Mouse (Mus musculus) hindbrain, embryonic 16.5 days (tissue): ENCODE results near the gene Spata9. TPM values are rescaled to one million over a fixed set of nuclear protein-coding genes. Genes with fewer than 3 reads are reported as not detected.

Experiments used
- ATAC-seq: fragments of 200-750 bp; cut with Nextera tagmentation; 2 replicates; pipeline ENCODE4 v1.8.0; 2017; ENCODE audit warnings: moderate TSS enrichment, moderate library complexity
- H3K27ac ChIP-seq: fragments of 300-500 bp; sonication (generic); 2 replicates; pipeline ENCODE4 v1.5.1; 2014; ENCODE audit warnings: low read depth, mild to moderate bottlenecking, control low read depth, low read length, moderate library complexity
- H3K27me3 ChIP-seq: fragments of 300-500 bp; sonication (generic); replicated peaks from 2 replicates; pipeline ENCODE4 v1.6.1; 2014; ENCODE audit warnings: low read length; ENCODE audit not compliant: control insufficient read depth, insufficient read depth
- H3K36me3 ChIP-seq: fragments of 300-500 bp; sonication (generic); 2 replicates; pipeline ENCODE4 v1.6.1; 2014; ENCODE audit warnings: mild to moderate bottlenecking, low read length, moderate library complexity, mixed read lengths; ENCODE audit not compliant: control insufficient read depth, insufficient read depth
- H3K4me1 ChIP-seq: fragments of 300-500 bp; sonication (generic); 2 replicates; pipeline ENCODE4 v1.6.1; 2014; ENCODE audit warnings: low read depth, low read length; ENCODE audit not compliant: control insufficient read depth, insufficient read depth
- H3K4me2 ChIP-seq: fragments of 300-500 bp; sonication (generic); 2 replicates; pipeline ENCODE4 v1.6.1; 2014; ENCODE audit warnings: mild to moderate bottlenecking, low read length, control low read depth, moderate library complexity
- H3K4me3 ChIP-seq: fragments of 300-500 bp; sonication (generic); 2 replicates; pipeline ENCODE4 v1.5.1; 2014; ENCODE audit warnings: mild to moderate bottlenecking, low read length, control low read depth, moderate library complexity
- H3K9ac ChIP-seq: fragments of 300-500 bp; sonication (generic); 2 replicates; pipeline ENCODE4 v1.6.1; 2014; ENCODE audit warnings: low read depth, mild to moderate bottlenecking, control low read depth, low read length, moderate library complexity
- H3K9me3 ChIP-seq: fragments of 300-500 bp; sonication (generic); 2 replicates; pipeline ENCODE4 v1.6.1; 2014; ENCODE audit warnings: mild to moderate bottlenecking, low read length, moderate library complexity; ENCODE audit not compliant: control insufficient read depth
- WGBS: fragments of 180-500 bp; shearing (Covaris S2); extraction: QIAGEN DNeasy Blood & Tissue Kit; methylation state at CpG from one replicate; pipeline ENCODE4 v1.1.7; 2014; 5-methylcytosine and 5-hydroxymethylcytosine counted together
- polyA plus RNA-seq: library from polyadenylated mRNA; unstranded; fragments of >200 nt; fragmentation: Nextera tagmentation; extraction: Ambion mirVana; gene quantifications from 2 replicates; pipeline ENCODE4 v1.2.1, GENCODE M21; 2015

Spata9 gene
- polyA plus RNA-seq, 1 experiment from 2014 or later: 2.3 TPM

DNA sequence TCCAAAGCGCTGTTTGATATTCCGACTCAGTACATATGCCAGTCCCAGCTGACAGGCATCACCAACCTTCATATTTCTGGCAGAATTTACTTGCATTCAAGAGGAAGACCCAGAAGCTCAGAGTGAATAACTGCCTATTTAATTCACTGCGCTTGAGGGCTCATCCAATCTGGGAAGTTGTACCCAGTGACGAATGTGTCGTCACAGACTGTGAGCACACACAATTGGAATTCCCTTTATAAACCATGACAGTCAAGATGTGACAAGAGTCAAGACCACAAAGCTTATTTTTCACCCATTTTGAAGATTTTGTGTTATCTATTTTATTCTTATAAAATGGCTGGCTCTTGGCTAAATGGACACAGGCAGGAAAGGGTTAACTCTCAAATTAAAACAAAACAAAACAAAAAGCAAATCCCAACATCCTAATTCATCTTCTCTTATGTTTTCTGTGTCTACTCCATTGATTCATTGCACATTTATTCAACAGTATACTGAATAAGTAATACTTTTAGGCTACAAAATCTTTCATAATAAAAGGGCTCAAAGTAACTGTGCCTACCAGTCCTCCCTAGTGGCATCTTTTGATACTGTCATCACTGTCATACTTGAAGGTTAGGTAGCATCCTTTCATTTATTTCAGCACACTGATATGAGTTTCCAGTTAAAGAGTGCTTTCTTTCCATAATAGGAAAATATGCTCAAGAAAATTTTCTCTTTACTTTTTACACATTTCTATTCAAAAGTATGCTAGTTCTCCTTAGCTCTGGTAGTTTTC lies 25.2 kb upstream of the Spata9 start:
- Histone ChIP-seq H3K27ac (no peak overlapping the region), H3K9ac (no peak overlapping the region), H3K4me3 (peak overlapping the region; percentile 11; the same call in 1 of the 2 replicates), H3K36me3 (no peaks in the 10 kb centered on the region), H3K27me3 (no peaks in the 10 kb centered on the region), H3K9me3 (no peaks in the 10 kb centered on the region), H3K4me2 (peak overlapping the region; percentile 45), H3K4me1 (peaks cover 13% of the 10 kb centered on the region)
- no peak for ATAC-seq
- WGBS: 52% methylated on average over 5 of the region's 5 CpGs

DNA sequence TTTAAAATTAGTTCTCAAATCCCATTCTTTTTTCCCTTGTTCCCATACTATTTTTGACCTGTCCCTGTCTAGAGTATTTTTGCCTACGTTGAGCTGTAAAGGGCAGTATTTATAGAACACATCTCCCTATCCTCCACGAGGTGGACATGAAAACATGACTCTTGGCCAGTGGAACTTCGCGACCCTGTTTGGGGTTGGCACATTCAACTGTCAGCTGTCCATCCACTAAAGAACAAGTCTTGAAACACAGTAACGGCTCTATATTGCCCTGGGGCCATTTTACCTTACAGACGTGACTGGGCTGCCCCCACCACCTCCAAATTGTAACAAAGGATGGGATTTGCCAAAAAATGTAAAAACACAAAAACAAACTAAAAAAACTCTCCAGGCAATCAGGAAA lies 24.2 kb upstream of the Spata9 start:
- WGBS: under 1% methylated on average over 6 of the region's 6 CpGs

DNA sequence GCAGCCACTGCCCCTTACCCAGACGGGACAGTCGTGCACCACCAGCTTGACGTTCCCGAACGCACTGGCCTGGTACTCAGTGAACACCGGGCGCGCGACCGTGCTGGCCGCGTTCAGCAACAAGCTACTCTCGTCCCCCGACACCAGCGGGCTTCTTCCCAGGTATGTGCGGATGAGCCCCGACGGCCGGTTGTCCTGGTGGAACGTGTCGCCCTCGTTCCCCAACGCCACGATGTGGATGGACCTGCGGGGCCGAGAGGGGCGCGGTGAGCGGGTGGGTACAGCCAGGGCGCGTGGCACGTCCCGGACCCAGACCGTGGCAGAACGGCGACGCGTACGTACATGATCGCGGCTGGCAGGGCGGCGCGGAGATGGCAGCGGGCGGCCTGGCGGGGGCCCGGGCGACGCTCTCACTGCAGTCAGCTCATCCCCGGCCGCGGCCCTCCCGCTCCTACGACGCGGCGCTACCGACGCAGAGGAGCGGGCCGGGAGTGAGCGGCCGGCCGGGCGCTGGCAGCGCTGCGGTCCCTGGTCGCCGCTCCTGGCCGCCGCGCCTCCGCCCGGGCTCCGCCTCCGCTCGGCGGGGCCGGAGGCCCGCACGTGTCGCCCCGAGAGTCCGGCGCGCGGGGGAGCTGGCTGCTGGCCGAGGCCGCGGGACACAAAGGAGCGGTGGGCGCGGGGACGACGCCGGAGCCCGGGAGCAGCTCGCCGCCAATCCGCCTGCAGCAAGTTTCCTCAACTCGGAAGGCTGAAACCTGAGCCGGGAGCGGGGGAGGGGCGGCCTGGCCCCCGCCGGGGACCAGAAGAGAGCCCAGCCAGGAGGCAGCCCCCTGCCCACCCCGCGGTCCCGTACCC lies 23.5 kb upstream of the Spata9 start, which contains the start of gene Rhobtb3:
Gene Rhobtb3, minus strand, starts transcription at position 737 of the 855 bp plus-strand sequence.
- peak; percentile 93 for ATAC-seq
- Histone ChIP-seq H3K27ac (peak within 1 kb of the TSS; percentile 98), H3K9ac (peak within 1 kb of the TSS; percentile 95), H3K27me3 (no peaks in the 10 kb centered on the region), H3K4me2 (peak within 1 kb of the TSS; percentile 80), H3K36me3 (no peaks in the 10 kb centered on the region), H3K4me3 (peak within 1 kb of the TSS; percentile 89), H3K4me1 (peaks cover 13% of the 10 kb centered on the region), H3K9me3 (no peaks in the 10 kb centered on the region)
- WGBS: under 1% methylated on average over 92 of the region's 110 CpGs

More for the DNA sequence above, 24.2 kb upstream of the Spata9 start:
- H3K4me3 ChIP-seq: peak overlapping the region; percentile 89
- H3K36me3 ChIP-seq: no peaks in the 10 kb centered on the region
- H3K27ac ChIP-seq: peak overlapping the region; percentile 98
- peaks cover 13% of the 10 kb centered on the region for H3K4me1 ChIP-seq
- no peaks in the 10 kb centered on the region for H3K27me3 ChIP-seq
- no peaks in the 10 kb centered on the region for H3K9me3 ChIP-seq
- H3K4me2 ChIP-seq: peak overlapping the region; percentile 80
- peak; percentile 35 for ATAC-seq
- H3K9ac ChIP-seq: peak overlapping the region; percentile 95

DNA sequence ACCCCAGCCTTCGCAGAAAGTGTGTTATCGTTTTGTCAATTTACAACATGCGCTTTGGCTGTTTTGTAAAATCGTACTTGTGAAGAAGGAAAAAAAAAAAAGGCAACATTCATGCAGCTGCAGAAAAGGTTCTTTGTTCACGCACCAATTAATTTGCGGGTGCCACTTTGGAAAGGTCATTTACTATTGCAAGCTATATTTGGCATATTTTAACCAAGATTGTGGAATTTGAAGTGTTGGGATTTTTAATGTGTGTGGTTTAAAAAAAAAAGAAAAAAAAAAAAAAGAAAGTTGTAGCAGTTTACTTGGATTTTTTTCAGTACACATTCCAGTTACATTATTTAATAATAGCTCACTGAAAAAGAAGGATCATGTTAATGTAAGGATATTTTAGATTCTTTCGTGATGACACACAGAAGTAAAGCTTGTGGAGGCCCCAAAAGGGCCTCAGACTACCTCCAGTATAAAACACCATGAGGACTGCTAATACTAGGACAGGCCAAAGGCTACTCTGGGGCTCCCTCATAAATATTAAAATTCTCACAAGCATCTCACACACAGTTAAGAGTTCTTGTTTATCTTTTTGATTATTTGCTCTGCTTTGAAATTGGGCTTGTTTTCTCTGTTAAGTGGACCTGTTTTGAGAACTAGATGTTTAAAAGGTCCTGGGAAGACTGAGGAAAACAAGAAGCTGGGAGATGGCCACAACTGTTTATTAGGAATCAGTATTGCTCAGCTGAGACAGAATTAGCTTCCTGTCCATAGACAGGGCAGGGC lies 22.7 kb upstream of the Spata9 start:
- Histone ChIP-seq H3K4me2 (peak overlapping the region; percentile 80), H3K9ac (peak overlapping the region; percentile 95), H3K9me3 (no peaks in the 10 kb centered on the region), H3K27ac (peak overlapping the region; percentile 98), H3K27me3 (no peaks in the 10 kb centered on the region), H3K4me1 (peaks cover 13% of the 10 kb centered on the region), H3K4me3 (peak overlapping the region; percentile 89), H3K36me3 (no peaks in the 10 kb centered on the region)
- ATAC-seq: no peak
- 1% methylated on average over 7 of the region's 7 CpGs for WGBS

DNA sequence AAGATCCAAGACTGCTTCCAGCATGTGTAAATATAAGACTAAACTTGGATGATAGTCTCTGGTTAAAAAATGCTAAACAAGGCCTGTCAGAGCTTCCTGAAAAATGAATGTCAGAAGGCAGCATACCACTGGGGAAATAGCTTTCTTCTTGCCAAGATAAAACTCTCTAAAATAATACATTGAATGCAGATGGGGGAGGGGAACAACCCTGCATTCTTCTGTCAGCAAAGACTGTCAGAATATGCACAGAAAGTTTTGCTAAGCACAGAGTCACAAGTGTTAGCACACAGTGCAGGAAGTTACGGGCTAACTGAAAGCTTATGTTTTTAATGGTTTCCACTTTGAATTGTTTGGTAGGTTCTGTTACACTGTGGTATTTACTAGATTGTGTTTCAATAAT lies 16.7 kb upstream of the Spata9 start:
- Histone ChIP-seq H3K9ac (no peak overlapping the region), H3K4me2 (no peak overlapping the region), H3K4me3 (no peak overlapping the region), H3K27me3 (no peaks in the 10 kb centered on the region), H3K36me3 (no peaks in the 10 kb centered on the region), H3K9me3 (no peaks in the 10 kb centered on the region), H3K27ac (no peak overlapping the region), H3K4me1 (no peaks in the 10 kb centered on the region)
- 41% methylated on average over 1 of the region's 1 CpGs for WGBS
- ATAC-seq: no peak

DNA sequence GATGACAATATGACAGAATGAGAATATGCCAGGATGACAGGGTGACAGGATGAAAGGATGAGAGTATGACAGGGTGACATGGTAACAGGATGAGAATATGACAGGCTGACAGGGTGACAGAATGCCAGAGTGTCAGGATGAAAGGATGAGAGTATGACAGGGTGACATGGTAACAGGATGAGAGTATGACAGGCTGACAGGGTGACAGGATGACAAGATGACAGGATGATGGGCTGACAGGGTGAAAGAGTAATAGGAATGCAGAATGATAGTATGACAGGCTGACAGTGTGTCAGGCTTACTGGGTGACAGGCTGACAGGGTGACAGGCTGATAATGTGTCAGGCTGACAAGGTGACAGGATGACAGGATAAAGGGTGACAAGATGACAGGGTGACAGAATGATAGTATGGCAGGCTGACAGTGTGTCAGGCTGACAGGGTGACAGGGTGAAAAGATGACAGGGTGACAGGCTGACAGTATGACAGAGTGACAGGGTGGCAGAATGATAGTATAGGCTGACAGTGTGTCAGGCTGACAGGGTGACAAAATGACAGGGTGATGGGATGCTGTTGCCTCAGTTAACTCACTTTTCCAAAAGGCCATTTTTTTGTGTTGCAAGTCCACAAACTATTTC lies 11.5 kb upstream of the Spata9 start:
- Histone ChIP-seq H3K36me3 (no peaks in the 10 kb centered on the region), H3K4me1 (no peaks in the 10 kb centered on the region), H3K4me3 (no peak overlapping the region), H3K27me3 (no peaks in the 10 kb centered on the region), H3K4me2 (no peak overlapping the region), H3K9ac (no peak overlapping the region), H3K27ac (no peak overlapping the region), H3K9me3 (no peaks in the 10 kb centered on the region)
- ATAC-seq: no peak

DNA sequence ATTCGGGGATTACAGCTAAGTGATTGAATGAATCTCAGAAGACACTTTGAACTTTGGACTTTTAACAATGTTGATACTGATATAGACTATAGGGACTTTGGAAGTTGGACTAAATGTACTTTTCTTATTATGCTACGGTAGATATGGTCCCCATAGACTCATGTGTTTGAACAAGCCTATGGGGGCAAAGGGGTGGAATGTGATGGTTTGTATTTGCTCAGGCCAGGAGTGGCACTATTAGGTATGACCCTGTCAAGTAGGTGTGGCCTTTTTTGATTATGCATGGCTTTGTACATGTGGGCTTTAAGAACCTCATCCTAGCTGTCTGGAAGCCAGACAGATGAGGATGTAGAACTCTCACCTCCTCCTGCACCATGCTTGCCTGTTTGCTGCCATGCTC lies 7.5 kb downstream of the Spata9 start:
- WGBS: 88% methylated on average over 2 of the region's 2 CpGs
- Histone ChIP-seq H3K9ac (no peak overlapping the region), H3K9me3 (no peaks in the 10 kb centered on the region), H3K4me3 (no peak overlapping the region), H3K27ac (no peak overlapping the region), H3K36me3 (no peaks in the 10 kb centered on the region), H3K27me3 (no peaks in the 10 kb centered on the region), H3K4me1 (no peaks in the 10 kb centered on the region), H3K4me2 (no peak overlapping the region)
- no peak for ATAC-seq

DNA sequence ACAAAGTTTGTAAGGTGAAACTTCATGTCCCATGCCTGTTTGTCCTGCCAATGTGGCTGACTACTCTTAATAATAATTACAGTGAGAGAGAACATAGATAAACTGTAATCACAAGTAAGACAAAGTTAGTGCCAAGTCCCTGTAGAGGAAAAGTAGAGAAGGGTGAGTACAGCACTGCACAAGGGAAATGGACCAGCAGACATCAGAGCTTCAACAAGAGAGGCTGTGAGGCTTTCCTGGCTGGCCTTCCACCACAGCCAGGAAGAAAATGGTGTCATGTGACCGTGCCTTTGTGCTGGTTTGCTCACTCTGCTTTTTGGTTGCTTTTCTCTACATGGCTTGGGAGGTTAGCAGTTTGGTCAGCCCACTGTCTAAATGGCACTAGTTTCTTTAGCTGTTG lies 8.7 kb downstream of the Spata9 start:
- H3K4me3 ChIP-seq: no peak overlapping the region
- H3K4me1 ChIP-seq: no peaks in the 10 kb centered on the region
- no peaks in the 10 kb centered on the region for H3K9me3 ChIP-seq
- WGBS: 74% methylated on average over 1 of the region's 1 CpGs
- no peaks in the 10 kb centered on the region for H3K27me3 ChIP-seq
- H3K9ac ChIP-seq: no peak overlapping the region
- no peaks in the 10 kb centered on the region for H3K36me3 ChIP-seq
- peak; percentile 71; the same call in 1 of the 2 replicates for ATAC-seq
- no peak overlapping the region for H3K4me2 ChIP-seq
- no peak overlapping the region for H3K27ac ChIP-seq
